Mouse (Mus musculus) gonadal fat pad, adult 2 months (tissue): ENCODE measurements around the gene Egflam. TPM values are rescaled to one million over a fixed set of nuclear protein-coding genes. Genes with fewer than 3 reads are reported as not detected.

ENCODE experiments used
- DNase-seq: peaks from one replicate; pipeline ENCODE4 v3.0.0-alpha.2; 2012; ENCODE audit warnings: low read depth
- polyA plus RNA-seq: library from polyadenylated mRNA; depleted of rRNA; stranded (reverse); fragments of >200 nt; gene quantifications from 2 replicates; pipeline ENCODE4 v1.2.3, GENCODE M21; 2012

Gene Egflam
- polyA plus RNA-seq, 1 experiment, result 12.5 TPM

- no peak for DNase-seq
Measured at GRCm38 (mm10) chr15:7216581-7217272, 181.5 kb downstream of the Egflam start.

DNA sequence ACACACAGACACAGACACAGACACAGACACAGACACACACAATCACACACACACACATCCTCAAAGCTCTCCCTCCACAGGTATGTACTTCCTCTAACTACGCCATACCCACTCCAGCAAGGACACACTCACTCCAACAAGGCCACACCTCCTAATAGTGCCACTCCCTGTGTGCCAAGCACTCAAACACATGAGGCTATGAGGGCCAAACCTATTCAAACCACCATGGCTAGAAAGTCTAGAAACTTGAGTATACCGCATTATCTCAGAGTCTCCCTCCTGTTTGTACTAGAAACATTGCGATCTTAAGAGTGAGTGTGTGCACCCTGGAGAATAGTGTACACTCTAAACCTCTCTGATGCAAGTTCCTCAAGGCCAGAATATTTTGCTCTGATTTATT, 182.3 kb downstream of the Egflam start:
- no peak for DNase-seq

DNA sequence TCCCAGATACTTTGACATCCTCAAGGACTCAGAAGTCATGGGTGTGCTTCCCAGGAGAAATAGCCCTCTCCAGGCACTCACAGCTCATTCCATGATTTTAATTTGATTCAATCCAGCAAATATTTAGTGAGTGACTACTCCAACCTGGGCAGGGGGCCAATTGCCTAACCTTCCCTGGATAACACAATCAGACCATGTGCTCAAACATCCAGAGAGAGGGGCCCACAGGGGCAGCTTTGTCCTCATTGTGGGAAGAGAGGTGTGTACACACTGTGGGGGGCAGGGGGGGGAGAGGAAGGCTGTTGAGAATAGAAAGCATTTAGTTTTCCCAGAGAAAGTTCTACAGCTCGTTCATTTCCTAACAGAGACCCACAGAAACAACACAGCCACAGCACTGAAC, 184.5 kb downstream of the Egflam start:
- DNase-seq, result no peak

DNA sequence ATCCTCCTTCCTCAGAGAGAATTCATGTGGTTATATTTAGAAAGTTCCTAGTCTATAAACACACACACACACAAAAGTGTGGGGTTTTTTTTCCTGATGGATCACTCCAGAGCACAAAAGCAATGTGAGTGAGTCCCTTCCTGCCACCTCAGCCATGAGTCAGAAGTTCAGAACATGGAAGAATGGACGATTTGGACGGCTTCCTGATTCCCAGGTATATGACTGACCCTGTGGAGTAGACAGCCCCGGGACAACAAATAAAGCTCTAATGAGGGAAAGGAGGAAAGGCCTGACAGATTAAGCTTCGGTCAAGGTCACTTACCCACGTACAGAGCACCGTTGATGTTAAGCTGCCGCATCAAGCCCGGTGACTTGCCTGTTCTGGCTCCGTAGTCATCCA, 190.0 kb downstream of the Egflam start:
- DNase-seq, result no peak

GRCm38 (mm10) chr15:7207292-7207691, 190.9 kb downstream of the Egflam start:
- no peak for DNase-seq

DNA sequence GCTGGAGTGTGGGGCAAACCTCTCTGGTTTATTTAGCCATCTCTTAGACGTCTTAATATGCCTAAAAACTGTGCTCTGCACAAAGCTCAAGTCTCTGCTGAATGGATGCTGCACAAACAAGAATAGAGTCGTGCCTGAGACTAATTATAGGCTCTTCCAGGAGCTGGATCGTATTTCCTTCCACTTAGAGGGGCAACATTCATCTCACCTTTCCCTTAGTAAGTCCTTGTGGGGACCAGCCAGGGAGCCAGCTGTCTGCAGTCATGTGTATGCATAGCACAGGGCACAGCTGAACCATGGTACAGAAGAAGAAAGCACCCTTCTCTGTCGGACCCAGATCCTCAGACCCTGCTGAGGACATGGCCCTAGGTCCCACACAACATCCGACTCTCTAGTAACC, 192.1 kb downstream of the Egflam start:
- no peak for DNase-seq

GRCm38 (mm10) chr15:7204917-7205316, 193.3 kb downstream of the Egflam start:
- no peak for DNase-seq

- no peak for DNase-seq
Measured at GRCm38 (mm10) chr15:7203606-7204330, 194.4 kb downstream of the Egflam start.

DNA sequence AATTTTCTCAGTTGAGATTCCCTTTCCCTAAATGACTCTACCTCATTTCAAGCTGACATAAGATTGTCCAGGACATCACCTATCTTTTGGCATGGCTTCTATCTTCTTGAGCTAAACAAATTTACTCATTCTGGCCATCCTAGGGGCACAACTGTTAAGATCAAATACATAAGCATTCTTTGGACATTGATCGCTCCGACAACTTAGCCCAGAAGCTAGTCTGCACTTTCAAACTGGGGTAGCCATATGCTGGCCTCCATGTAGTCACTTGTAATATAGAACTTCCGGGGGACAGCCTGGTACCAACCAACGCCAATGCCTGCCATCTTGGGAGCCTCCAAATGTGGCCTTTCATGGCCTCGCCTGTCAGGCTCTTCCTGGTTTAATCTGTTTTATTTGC, 195.2 kb downstream of the Egflam start:
- no peak for DNase-seq

- DNase-seq, result no peak
Measured at GRCm38 (mm10) chr15:7201421-7202380, 196.5 kb downstream of the Egflam start.

- no peak for DNase-seq
Measured at GRCm38 (mm10) chr15:7200286-7200685, 197.9 kb downstream of the Egflam start.

GRCm38 (mm10) chr15:7198816-7199215, 199.4 kb downstream of the Egflam start:
- DNase-seq, result no peak

- DNase-seq, result no peak
Measured at GRCm38 (mm10) chr15:7197652-7198445, 200.3 kb downstream of the Egflam start.

GRCm38 (mm10) chr15:7194748-7195221, 203.4 kb downstream of the Egflam start:
- DNase-seq, result no peak

- no peak for DNase-seq
Measured at GRCm38 (mm10) chr15:7194147-7194720, 204.0 kb downstream of the Egflam start.

DNA sequence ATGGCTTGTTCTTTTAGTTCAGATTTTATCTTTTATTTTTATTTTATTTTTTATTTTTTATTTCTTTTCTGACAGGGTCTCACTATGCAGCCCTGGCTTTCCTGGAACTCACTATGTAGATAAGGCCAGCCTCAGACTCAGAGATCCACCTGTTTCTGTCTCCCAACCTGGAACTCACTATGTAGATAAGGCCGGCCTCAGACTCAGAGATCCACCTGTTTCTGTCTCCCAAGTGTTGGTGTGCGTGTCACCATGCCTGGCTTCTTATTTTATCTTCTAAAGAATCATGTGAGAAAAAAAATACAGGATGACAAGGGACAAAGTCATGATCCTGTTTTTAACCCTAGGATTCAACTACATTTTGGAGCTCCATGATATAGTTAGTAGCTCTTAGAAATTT, 205.6 kb downstream of the Egflam start:
- DNase-seq, result no peak

GRCm38 (mm10) chr15:7191074-7191473, 207.1 kb downstream of the Egflam start:
- DNase-seq, result no peak

- DNase-seq, result no peak
Measured at GRCm38 (mm10) chr15:7189678-7190454, 208.3 kb downstream of the Egflam start.

GRCm38 (mm10) chr15:7187682-7188081, 210.5 kb downstream of the Egflam start:
- DNase-seq, result no peak

GRCm38 (mm10) chr15:7180576-7180975, 217.6 kb downstream of the Egflam start:
- no peak for DNase-seq
